Mouse (Mus musculus) CH12.LX (cell line): ENCODE measurements at regions not wholly inside any gene's neighbourhood (a gene's known extent, or its start where the extent isn't known, plus 50 kb on each side); places are given as distances from the start of the nearest gene placed in this dataset.

Source experiments
- CTCF ChIP-seq, 2 experiments: IDR thresholded peaks in 1 of 2; conservative IDR thresholded peaks in 1 of 2; 2 replicates each; pipeline ENCODE4 v1.5.1; 2011 to 2012; ENCODE audit warnings: low read depth in 2 of 2, low read length in 2 of 2, improper control_type of control experiment in 1 of 2, inconsistent platforms in 1 of 2, mild to moderate bottlenecking in 1 of 2, moderate library complexity in 1 of 2
- JUND ChIP-seq: conservative IDR thresholded peaks from 2 replicates; pipeline ENCODE4 v1.6.1; 2011; ENCODE audit warnings: low read depth, low read length, improper control_type of control experiment
- MAX ChIP-seq: IDR thresholded peaks from 2 replicates; pipeline ENCODE4 v1.6.1; 2011; ENCODE audit warnings: low read length, improper control_type of control experiment
- MYC ChIP-seq: IDR thresholded peaks from 2 replicates; pipeline ENCODE4 v1.6.1; 2011; ENCODE audit warnings: low read depth, mild to moderate bottlenecking, improper control_type of control experiment, low read length
- POLR2A ChIP-seq: IDR thresholded peaks from 2 replicates; pipeline ENCODE4 v1.6.1; 2011; ENCODE audit warnings: low read depth, mild to moderate bottlenecking, improper control_type of control experiment, low read length
- UBTF ChIP-seq: IDR thresholded peaks from 2 replicates; pipeline ENCODE4 v1.6.1; 2012; ENCODE audit warnings: low read depth, mild to moderate bottlenecking, inconsistent platforms, low read length, improper control_type of control experiment, moderate library complexity
- ZNF384 ChIP-seq: IDR thresholded peaks from 2 replicates; pipeline ENCODE4 v1.6.1; 2012; ENCODE audit warnings: low read depth, low read length, improper control_type of control experiment, inconsistent platforms

- no peak for TF ChIP-seq UBTF
- no peak for TF ChIP-seq ZNF384
- no peak for TF ChIP-seq CTCF (conservative IDR thresholded peaks at IDR 0.05 in 1 of 2, IDR thresholded peaks at IDR 0.05 in 1 of 2; ENCODE audit: low read depth in 2 of 2, low read length in 2 of 2)
- TF ChIP-seq MYC: no peak
- TF ChIP-seq JUND: no peak
- no peak for TF ChIP-seq MAX
- TF ChIP-seq POLR2A: no peak
Measured at GRCm38 (mm10) chr2:53276435-53276834, 84.9 kb downstream of the Arl6ip6 start.
